Mouse (Mus musculus) adrenal gland, postnatal 36 days (tissue): Measurements from ENCODE around the gene Clba1. TPM values are rescaled to one million over a fixed set of nuclear protein-coding genes. Genes with fewer than 3 reads are reported as not detected.

Source experiments
- DNase-seq, 2 experiments: peaks; one replicate each; pipeline ENCODE4 v3.0.0; 2021; ENCODE audit warnings: mixed read lengths in 1 of 2
- long read RNA-seq, 2 experiments: library from polyadenylated mRNA; stranded (forward); transcript quantifications; one replicate each; pipeline ENCODE4 v2.0.0; 2021; ENCODE audit warnings: borderline sequencing depth in 2 of 2
- total RNA-seq, 2 experiments: library from RNA; stranded (reverse); gene quantifications; 2 replicates each; pipeline ENCODE4 v1.2.3; 2021

Clba1 gene
- 10 to 100 TPM; 10.0 to 12.0 TPM for total RNA-seq
- long read RNA-seq, experiment 1, transcript Clba1-201 (5 exons, 1,960 nt): major isoform, 24 of 25 reads
- long read RNA-seq, experiment 1, partial matches to known transcripts: 1 of 25 reads
- long read RNA-seq, experiment 1, other reads (novel, unspliced or antisense): 0 of 25 reads
- long read RNA-seq, experiment 2, transcript Clba1-201 (5 exons, 1,960 nt): major isoform, 12 of 14 reads
- long read RNA-seq, experiment 2, partial matches to known transcripts: 2 of 14 reads
- long read RNA-seq, experiment 2, other reads (novel, unspliced or antisense): 0 of 14 reads

GRCm38 (mm10) chr12:112808587-112809364, at the start of gene Clba1:
Gene Clba1 (plus strand): TSS chr12:112808937.
- DNase-seq: peak; percentile 94 to 96

GRCm38 (mm10) chr12:112759471-112759870, 49.3 kb upstream of the Clba1 start:
- no peak for DNase-seq

- DNase-seq: no peak
Observed at GRCm38 (mm10) chr12:112760154-112760926, 48.4 kb upstream of the Clba1 start, which contains the start of gene Pld4. Gene Pld4 (plus strand): TSS chr12:112760655.

- DNase-seq: no peak
Observed at GRCm38 (mm10) chr12:112761411-112761810, 47.3 kb upstream of the Clba1 start.

GRCm38 (mm10) chr12:112762018-112762417, 46.7 kb upstream of the Clba1 start:
- no peak for DNase-seq

GRCm38 (mm10) chr12:112763176-112763575, 45.6 kb upstream of the Clba1 start:
- DNase-seq: no peak

GRCm38 (mm10) chr12:112764141-112764540, 44.6 kb upstream of the Clba1 start:
- peak; percentile 72 to 84 for DNase-seq

DNA sequence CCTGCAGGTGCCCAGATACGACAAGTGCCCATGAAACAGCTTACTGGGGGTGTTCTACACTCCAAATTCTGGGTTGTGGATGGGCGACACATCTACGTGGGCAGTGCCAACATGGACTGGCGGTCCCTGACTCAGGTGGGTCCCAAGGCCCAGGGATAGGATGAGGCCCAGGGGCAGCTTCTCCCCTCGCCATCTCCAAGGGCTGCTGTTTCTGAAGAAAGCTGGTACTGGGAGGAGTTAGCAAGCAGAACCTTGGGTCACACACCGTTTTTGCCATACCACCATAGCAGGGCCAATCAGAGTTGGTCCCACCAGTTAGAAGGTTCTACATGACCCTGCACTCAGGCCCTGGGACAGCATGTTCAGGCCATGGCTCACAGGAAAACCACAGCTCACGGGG, 43.7 kb upstream of the Clba1 start:
- no peak for DNase-seq

GRCm38 (mm10) chr12:112766586-112766985, 42.2 kb upstream of the Clba1 start:
- no peak for DNase-seq

GRCm38 (mm10) chr12:112767036-112767890, 41.5 kb upstream of the Clba1 start:
- DNase-seq: no peak

GRCm38 (mm10) chr12:112768166-112768565, 40.6 kb upstream of the Clba1 start:
- DNase-seq: no peak

DNA sequence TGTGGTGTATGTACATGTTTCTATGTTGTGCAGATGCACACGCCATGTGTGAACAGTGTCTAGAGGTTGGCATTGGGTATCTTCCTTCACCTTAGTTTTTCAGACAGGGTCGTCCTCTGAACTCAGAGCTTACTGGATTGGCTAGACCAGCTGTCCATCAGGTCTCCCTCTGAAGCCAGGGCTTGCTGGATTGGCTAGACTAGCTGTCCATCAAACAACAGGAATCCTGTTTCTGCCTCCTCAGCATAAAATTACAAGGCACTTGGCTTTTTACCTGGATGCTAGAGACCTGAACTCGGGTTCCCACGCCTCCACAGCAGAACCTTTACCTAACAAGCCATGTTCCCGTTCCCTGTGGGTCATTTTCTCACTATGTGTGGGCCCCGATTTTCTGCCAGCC, 39.7 kb upstream of the Clba1 start:
- DNase-seq: no peak

DNA sequence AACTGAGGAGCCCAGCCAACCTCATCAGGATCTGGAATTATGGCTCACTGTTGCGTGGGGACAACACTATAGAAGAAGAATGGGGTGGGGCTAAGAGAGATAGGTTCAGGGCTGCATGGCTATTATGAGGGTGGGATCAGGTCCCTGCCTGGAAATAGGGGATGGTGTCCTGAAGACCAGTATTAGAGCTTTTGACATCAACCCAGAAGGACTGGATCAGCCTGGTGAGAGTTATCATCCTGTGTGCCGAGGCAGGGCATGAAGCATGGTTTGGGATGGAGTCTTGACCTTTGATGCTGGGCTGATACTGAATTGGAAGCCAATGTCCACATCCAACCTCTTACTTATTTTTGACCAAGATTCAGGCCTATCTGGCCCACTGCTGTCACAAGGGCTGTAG, 39.0 kb upstream of the Clba1 start:
- no peak for DNase-seq

DNA sequence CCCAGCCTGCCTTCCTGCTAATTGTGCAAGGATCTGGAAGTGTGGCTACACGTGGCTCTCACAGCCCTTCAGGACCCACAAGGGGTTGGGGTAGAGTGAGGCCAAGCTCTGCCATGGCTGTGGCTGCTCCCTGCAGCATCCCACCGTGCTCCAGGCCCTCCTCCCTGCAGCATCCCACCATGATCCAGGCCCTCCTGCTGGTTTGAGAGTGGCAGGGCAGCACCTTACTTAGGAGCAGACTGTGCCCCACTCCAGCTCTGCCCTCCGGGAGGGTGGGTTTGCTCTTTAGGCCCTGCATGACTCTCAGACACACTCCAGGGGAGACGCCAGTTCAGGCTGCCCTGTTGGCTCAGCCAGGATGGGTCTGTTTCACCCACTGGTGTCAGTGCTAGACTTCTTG, 38.3 kb upstream of the Clba1 start:
- no peak for DNase-seq

DNA sequence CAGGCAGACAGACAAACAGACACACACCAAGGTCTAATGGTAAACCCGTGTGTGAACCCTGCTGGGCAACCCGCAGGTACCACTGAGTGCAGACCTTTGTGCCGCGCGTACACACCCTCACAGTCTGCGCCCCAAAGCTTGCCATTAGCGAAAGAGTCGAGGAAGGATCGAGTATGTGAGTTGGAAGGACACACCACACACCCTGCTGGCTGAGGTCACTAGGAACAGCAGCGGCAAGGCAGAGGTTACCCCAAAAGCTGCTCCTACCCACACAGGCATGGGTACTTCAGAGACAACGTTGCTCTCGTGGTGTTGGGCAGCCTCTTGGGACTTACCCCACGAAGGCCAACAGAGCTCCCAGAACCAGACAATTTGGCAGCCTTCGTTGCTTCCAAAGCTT, 36.4 kb upstream of the Clba1 start:
- DNase-seq: no peak

DNA sequence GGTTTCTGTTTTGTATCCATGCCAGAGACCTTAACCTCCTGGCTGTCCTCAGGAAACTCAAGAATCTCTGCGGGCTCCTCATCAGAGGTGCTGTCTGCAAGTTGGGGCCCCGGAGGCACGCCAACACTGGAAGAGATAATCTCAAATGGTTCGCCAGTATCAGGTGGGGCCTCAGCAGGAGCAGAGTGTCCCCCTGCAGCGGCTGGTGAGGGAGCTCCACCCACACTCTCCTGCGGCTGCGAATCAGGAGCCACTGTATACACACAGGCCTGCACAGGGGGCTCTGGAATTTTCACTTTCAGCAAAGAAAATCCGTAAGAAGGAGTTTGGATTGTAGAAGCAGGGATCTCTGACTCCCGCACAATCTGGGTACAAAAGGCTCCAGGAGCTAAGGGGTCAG, 35.4 kb upstream of the Clba1 start:
- DNase-seq: no peak

DNA sequence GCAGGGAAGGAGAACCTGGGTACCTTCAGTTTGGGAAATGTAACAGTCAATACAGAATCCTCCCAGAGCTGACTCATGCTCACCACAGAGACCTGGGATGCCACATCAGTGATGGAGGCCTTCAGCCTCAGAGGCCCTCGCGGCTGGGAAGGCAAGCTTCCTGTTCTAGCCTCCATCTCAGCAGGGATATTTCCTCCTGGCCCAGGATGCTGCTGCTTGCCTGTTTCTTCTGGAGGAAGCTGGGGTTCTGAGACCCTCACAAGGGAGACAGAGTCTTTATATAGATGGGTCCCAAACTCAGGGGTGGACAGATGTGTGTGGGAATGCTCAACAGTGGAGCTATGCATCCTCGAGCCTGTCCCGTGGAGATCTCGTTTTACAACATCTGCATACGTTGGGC, 34.7 kb upstream of the Clba1 start:
- DNase-seq: no peak

DNA sequence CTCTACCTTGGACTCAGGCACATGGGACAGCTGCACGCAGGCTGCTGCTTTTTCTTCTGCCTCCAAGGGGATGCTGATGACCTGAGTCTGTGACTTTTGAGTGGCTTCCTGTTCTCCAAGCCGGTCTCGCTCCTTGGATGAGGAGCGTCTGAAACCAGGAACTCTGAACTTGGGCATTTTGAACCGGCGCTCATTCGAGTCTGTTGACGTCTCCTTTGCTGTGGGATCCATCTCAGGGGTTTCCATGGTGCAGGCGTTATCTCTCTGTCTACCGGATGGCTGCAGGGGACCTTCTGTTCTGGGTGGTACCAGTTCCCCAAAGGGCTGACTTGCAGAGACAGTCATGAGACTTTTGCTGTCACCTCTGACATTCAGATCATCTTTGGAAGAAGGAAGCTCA, 34.3 kb upstream of the Clba1 start:
- no peak for DNase-seq

DNA sequence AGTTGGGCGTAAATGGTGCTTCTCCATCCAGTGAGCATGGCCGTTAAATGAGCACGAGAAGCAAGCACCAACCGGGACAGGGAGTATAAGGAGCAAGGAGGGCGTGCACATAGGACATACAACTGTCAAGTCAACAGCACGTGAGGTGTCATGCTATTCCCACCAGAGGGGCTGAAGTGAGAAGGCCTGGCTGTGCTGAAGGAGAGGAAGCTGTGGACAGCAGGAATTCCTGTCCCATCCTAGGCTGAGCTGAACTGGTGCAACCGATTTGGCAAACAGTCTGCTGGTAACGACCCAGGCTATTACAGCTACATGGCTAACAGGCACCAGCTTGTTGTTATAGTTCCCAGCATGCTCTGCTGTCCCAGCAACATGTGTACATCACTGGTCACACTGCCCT, 17.7 kb upstream of the Clba1 start:
- DNase-seq: no peak

GRCm38 (mm10) chr12:112793601-112794355, 15.0 kb upstream of the Clba1 start:
- peak; percentile 71 to 77 for DNase-seq

DNA sequence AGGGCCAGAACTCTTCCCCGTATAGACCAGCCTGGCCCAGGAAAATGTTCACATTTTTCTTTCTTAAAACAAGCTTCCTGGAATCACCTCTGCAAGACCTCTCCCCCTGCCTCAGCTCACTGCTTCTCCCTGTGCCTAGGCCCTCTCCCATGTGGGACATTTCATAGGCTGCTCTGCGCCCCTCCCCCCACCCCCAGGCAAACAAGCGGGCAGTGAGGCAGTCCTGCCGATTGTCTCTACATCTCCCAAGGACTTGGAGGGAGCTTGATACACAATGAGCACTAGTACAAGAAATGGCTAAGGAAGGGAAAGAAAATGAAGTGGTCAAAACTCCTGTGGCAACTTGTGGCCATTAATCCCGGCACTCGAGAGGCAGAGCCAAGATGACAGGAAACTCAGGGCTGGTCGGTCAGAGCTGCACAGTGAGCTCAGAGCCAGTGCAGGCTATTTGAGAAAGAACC, 14.4 kb upstream of the Clba1 start:
- no peak for DNase-seq
